Mouse (Mus musculus): ENCODE results near the gene Rftn2.

Rftn2 gene

GRCm38 (mm10) chr1:55211081-55211480 is 15.5 kb downstream of the Rftn2 start:
- no peak for DNase-seq (ENCODE audit: low read depth, low spot score)

- DNase-seq (ENCODE audit: low read depth, low spot score), result no peak
Observed at GRCm38 (mm10) chr1:55210202-55210965, 16.2 kb downstream of the Rftn2 start.

GRCm38 (mm10) chr1:55208500-55209140 is 18.0 kb downstream of the Rftn2 start:
- DNase-seq (ENCODE audit: low read depth, low spot score), result no peak

GRCm38 (mm10) chr1:55207561-55207960 is 19.0 kb downstream of the Rftn2 start:
- no peak for DNase-seq (ENCODE audit: low read depth, low spot score)

- DNase-seq (ENCODE audit: low read depth, low spot score), result no peak
Observed at GRCm38 (mm10) chr1:55205808-55206327, 20.7 kb downstream of the Rftn2 start.

- DNase-seq (ENCODE audit: low read depth, low spot score), result peak; percentile 87
Observed at GRCm38 (mm10) chr1:55201850-55202752, 24.5 kb downstream of the Rftn2 start.

- DNase-seq (ENCODE audit: low read depth, low spot score), result no peak
Observed at GRCm38 (mm10) chr1:55198719-55199118, 27.9 kb downstream of the Rftn2 start.

GRCm38 (mm10) chr1:55196327-55197003 is 30.1 kb downstream of the Rftn2 start:
- DNase-seq (ENCODE audit: low read depth, low spot score), result no peak

GRCm38 (mm10) chr1:55195021-55195420 is 31.6 kb downstream of the Rftn2 start:
- no peak for DNase-seq (ENCODE audit: low read depth, low spot score)

GRCm38 (mm10) chr1:55194064-55194915 is 32.3 kb downstream of the Rftn2 start:
- no peak for DNase-seq (ENCODE audit: low read depth, low spot score)

GRCm38 (mm10) chr1:55193316-55193715 is 33.3 kb downstream of the Rftn2 start:
- peak; percentile 89 for DNase-seq (ENCODE audit: low read depth, low spot score)

- DNase-seq (ENCODE audit: low read depth, low spot score), result peak; percentile 56
Observed at GRCm38 (mm10) chr1:55192824-55193223, 33.8 kb downstream of the Rftn2 start.

GRCm38 (mm10) chr1:55192015-55192414 is 34.6 kb downstream of the Rftn2 start:
- no peak for DNase-seq (ENCODE audit: low read depth, low spot score)

- no peak for DNase-seq (ENCODE audit: low read depth, low spot score)
Observed at GRCm38 (mm10) chr1:55186592-55187210, 39.9 kb downstream of the Rftn2 start.

- DNase-seq (ENCODE audit: low read depth, low spot score), result peak; percentile 44
Observed at GRCm38 (mm10) chr1:55185718-55186117, 40.9 kb downstream of the Rftn2 start.

- DNase-seq (ENCODE audit: low read depth, low spot score), result no peak
Observed at GRCm38 (mm10) chr1:55182392-55182791, 44.2 kb downstream of the Rftn2 start.

- no peak for DNase-seq (ENCODE audit: low read depth, low spot score)
Observed at GRCm38 (mm10) chr1:55179917-55180566, 46.5 kb downstream of the Rftn2 start.

- DNase-seq (ENCODE audit: low read depth, low spot score), result no peak
Observed at GRCm38 (mm10) chr1:55174558-55175034, 52.0 kb downstream of the Rftn2 start.

Data from 3T3-L1 (cell line).